Mouse (Mus musculus) erythroblast, embryonic 14.5 days (primary cell): ENCODE results near the gene Cdk14. TPM values are rescaled to one million over a fixed set of nuclear protein-coding genes. Genes with fewer than 3 reads are reported as not detected.

Source experiments
- H3K27me3 ChIP-seq: 2 replicates; pipeline ENCODE4 v1.6.1; 2012; ENCODE audit warnings: inconsistent platforms; ENCODE audit not compliant: control insufficient read depth
- H3K36me3 ChIP-seq: 2 replicates; pipeline ENCODE4 v1.6.1; 2012; ENCODE audit warnings: mild to moderate bottlenecking, inconsistent platforms; ENCODE audit not compliant: control insufficient read depth
- H3K4me1 ChIP-seq: 2 replicates; pipeline ENCODE4 v1.6.1; 2012; ENCODE audit warnings: inconsistent platforms; ENCODE audit not compliant: control insufficient read depth
- H3K4me3 ChIP-seq: replicated peaks from 2 replicates; pipeline ENCODE3; 2012; ENCODE audit warnings: moderate library complexity, mild to moderate bottlenecking, inconsistent platforms
- H3K9me3 ChIP-seq: 2 replicates; pipeline ENCODE4 v1.6.1; 2012; ENCODE audit warnings: low read length, inconsistent platforms, mixed read lengths; ENCODE audit not compliant: control insufficient read depth
- GATA1 ChIP-seq: IDR thresholded peaks from 2 replicates; pipeline ENCODE4 v1.6.1; 2012; ENCODE audit warnings: low read length, inconsistent platforms, mixed read lengths
- TAL1 ChIP-seq: IDR thresholded peaks from 3 replicates; pipeline ENCODE4 v1.6.1; 2012; ENCODE audit warnings: low read length, inconsistent platforms, mixed read lengths
- polyA plus RNA-seq: library from polyadenylated mRNA; stranded (reverse); fragments of >175 nt; gene quantifications from 2 replicates; pipeline ENCODE4 v1.2.3, GENCODE M21; 2012

Cdk14 gene
- polyA plus RNA-seq, 1 experiment, result not detected

DNA sequence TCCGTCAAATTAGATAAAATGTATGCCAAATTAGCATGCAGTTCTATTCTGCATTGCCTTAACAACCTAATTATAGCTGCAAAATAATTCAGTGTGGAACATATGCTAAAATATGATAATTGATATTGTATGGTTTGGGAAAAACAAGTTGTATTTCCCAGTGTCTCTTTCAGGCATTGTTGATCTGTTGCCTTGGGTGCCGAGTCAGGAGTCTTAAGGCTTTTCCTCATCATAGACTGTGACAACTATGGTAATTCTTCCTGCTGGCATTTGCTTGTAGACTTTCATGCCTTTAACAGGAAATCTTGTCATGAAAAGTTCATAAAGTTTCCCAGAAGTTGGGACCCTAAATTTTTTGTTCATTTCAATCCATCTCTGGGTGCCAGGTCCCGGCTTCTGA lies 641.8 kb downstream of the Cdk14 start:
- no peak overlapping the region for H3K4me3 ChIP-seq
- TF ChIP-seq TAL1 (no peak), GATA1 (no peak)
- H3K4me1 ChIP-seq, result no peaks in the 10 kb centered on the region
- H3K9me3 ChIP-seq, result no peaks in the 10 kb centered on the region
- no peaks in the 10 kb centered on the region for H3K36me3 ChIP-seq
- H3K27me3 ChIP-seq, result no peaks in the 10 kb centered on the region

DNA sequence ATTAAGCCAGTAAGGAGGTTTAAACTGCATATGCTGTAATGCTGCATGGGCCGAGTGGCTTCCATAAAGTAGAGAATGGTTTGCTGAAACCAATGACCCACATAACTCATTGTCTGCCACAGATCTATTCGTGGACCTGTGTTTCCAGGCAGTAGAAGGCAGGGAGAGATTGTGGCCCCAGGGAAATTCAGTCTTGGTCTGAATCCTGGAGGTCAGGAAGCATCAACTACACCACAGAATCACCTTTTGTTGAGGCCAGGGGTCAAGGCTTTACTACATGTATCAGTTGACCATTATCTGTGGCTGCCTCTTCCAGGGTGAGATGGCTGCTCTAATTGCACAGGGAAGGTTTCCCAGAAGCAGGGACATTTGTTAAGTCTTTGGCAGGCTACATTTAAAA lies 643.6 kb downstream of the Cdk14 start:
- no peaks in the 10 kb centered on the region for H3K4me1 ChIP-seq

DNA sequence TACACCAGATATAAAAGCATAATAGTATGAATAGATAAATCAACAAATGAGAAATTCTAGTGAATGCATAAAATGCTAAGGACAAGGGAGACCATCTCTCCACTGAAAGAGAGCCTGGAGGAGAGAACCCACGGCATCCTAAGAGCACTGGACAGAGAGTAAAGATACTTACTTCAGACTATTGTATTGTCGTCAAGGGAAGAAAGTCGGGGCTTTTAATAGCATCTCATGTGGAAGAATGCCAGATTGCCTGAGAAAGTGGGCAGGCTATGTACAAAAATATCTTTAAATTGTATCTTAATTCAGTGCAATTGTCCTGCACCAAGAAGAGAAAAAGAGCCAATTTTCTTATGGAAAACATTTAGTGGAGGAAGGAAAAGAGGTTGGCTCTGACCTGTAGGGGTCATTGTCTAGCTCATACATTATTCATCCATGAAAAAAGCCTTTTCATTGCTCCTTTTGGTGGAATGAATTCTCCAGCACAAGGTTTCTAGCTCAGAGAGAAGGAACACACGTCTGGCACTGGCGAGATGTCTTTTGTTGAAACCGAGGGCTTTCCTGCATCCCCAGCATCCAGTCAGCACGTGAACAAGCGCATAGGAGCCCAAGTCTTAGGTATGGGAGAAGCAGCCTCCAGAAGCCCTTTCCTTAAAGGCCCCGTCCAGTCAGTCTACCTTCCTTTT lies 646.9 kb downstream of the Cdk14 start:
- Histone ChIP-seq H3K36me3 (no peaks in the 10 kb centered on the region), H3K9me3 (no peaks in the 10 kb centered on the region), H3K27me3 (no peaks in the 10 kb centered on the region), H3K4me3 (no peak overlapping the region), H3K4me1 (no peaks in the 10 kb centered on the region)
- TF ChIP-seq TAL1, result no peak
- TF ChIP-seq GATA1, result no peak

More for the DNA sequence above, 643.6 kb downstream of the Cdk14 start:
- no peak for TF ChIP-seq TAL1
- TF ChIP-seq GATA1, result no peak
- Histone ChIP-seq H3K27me3 (no peaks in the 10 kb centered on the region), H3K36me3 (no peaks in the 10 kb centered on the region), H3K4me3 (no peak overlapping the region), H3K9me3 (no peaks in the 10 kb centered on the region)

DNA sequence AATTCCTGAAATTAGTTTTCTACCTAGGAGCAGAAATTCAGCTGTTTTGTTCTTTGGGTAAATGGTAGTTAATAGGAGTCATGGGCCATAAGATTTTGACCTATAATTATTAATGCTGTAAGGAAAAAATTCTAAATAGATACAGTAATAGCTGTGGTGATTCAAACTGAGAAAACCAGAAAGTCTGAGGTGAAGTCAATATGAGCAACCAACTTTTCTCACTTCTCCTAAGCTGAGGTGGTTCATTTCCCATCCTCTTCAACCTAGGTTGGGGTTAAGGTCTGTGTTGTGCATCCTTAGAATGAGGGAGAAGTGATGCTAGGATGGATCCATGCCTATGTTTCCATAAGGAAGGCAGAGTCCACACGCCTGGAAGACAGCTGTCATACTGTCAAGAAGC lies 649.5 kb downstream of the Cdk14 start:
- Histone ChIP-seq H3K4me3 (no peak overlapping the region), H3K4me1 (no peaks in the 10 kb centered on the region), H3K9me3 (no peaks in the 10 kb centered on the region), H3K27me3 (no peaks in the 10 kb centered on the region), H3K36me3 (no peaks in the 10 kb centered on the region)
- TF ChIP-seq TAL1 (no peak), GATA1 (no peak)

DNA sequence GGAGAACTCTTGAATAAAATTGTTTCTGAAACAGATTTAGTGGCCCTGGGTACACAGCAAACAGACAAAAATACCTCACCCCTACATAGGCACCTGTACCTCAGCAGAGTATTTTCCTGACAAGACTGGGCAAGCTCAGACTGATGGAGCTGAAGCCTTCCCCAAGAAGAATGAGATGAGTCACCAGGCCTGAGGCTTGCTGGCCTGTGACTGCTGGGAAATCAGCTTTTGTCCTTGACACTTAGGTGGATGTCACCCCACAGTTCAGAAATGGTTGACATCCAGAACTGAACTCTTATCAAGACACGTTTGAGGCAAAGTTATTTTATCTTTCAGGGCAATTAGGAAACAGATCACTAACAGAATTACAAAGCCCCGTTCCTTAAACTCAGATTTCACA lies 652.2 kb downstream of the Cdk14 start:
- Histone ChIP-seq H3K27me3 (no peaks in the 10 kb centered on the region), H3K4me1 (no peaks in the 10 kb centered on the region), H3K9me3 (no peaks in the 10 kb centered on the region), H3K36me3 (no peaks in the 10 kb centered on the region), H3K4me3 (no peak overlapping the region)
- TF ChIP-seq TAL1 (no peak), GATA1 (no peak)

DNA sequence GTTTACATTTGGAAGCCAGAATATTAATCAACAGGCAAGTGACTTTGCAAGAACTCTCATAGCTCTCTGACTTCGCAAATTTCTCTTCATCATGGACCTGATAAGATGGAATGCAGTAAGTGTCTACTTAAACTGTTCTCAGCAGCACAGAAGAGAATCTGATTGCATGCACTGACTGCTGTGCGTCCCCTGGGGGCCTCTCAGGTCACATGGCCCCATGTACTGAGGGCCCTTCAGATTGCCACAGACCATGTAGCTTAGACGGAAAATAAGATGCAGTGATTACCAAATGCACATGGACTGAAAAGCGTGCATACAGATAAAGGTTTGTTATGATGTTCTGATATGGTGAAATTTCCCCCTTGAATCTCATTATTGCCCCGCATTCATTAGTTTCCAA lies 653.4 kb downstream of the Cdk14 start:
- no peaks in the 10 kb centered on the region for H3K27me3 ChIP-seq
- TF ChIP-seq TAL1 (no peak), GATA1 (no peak)
- no peaks in the 10 kb centered on the region for H3K9me3 ChIP-seq
- H3K36me3 ChIP-seq, result no peaks in the 10 kb centered on the region
- no peaks in the 10 kb centered on the region for H3K4me1 ChIP-seq
- no peak overlapping the region for H3K4me3 ChIP-seq

DNA sequence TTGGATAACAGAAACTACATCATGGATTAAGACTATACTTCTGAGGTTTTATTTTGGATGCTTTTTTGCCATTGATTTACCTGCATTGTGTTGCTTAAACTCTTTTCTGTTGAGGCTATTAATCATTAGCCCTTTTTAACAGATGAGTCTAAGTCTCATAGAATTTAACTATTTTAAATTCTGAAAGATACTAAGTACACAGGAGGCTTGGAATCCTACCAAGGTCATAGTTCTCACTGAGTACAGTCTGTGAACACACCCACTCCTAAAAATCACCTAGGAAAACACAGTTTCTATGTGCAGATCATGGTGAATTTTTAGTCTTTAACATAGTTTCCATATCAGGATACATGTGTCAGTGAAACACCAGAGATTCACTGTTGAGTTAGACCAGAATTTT lies 658.2 kb downstream of the Cdk14 start:
- H3K27me3 ChIP-seq, result peaks cover 27% of the 10 kb centered on the region
- no peaks in the 10 kb centered on the region for H3K36me3 ChIP-seq
- TF ChIP-seq TAL1 (no peak), GATA1 (no peak)
- H3K4me1 ChIP-seq, result no peaks in the 10 kb centered on the region
- H3K4me3 ChIP-seq, result no peak overlapping the region
- H3K9me3 ChIP-seq, result no peaks in the 10 kb centered on the region; the same call in 1 of the 2 replicates

DNA sequence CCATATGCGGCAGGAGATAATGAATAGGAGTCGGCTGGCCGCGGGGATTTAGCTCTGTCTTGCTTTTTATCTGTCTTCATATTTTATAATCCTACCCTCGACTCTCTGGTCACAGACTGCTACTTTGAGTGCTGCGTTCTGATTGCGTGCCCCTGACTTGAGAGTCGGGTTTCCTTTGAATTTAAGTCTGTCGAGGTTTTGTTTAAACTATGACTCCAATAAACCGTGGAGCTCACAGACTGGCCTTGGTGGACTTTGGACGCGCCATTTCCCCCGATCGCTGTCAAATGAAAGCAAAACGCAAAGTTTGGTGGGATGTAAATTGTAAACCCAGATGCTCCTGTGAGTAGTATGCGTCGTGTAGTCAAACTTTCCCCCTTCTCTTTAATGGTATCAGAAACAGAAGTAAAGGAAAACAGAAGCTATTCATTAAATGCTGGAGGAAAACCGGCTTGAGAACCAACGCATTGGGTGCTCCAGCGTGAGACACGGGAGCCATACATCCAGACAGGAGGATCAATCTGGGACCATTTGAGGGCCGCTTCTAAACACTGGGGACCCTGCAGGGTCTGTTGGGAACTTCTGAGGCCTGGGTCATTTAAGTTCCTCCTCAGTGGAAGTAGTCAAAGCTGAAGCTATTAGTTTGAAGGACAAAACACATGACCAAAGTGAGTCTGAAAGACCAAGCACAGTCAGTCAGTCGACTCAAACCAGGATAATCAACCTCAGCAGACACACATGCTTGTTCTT lies 661.6 kb downstream of the Cdk14 start:
- H3K36me3 ChIP-seq, result no peaks in the 10 kb centered on the region
- no peaks in the 10 kb centered on the region for H3K4me1 ChIP-seq
- peak overlapping the region; percentile 52 for H3K4me3 ChIP-seq
- H3K27me3 ChIP-seq, result peaks cover 48% of the 10 kb centered on the region
- no peaks in the 10 kb centered on the region; the same call in 1 of the 2 replicates for H3K9me3 ChIP-seq
- TF ChIP-seq TAL1, result no peak
- TF ChIP-seq GATA1, result no peak

DNA sequence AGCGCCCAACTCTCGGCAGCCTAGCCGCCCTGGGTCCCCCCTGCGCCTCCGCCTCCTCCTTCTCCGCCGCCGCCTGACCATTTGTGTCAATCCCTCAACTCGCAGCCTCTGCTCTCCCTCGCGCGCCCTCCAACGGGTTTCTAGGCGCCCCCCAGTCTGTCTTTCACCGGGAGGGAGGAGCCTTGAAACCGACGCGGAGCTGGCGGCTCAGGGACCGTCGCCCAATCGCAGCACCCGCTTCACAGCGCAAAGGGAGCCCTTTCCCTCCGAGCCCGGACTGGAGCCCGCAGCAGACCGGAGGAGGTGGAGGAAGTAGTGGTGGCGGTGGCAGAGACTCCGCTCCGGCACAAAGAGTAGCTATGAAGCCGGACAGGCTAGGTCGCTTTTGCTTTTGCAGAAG lies 662.2 kb downstream of the Cdk14 start, which contains the start of gene Fzd1:
Gene Fzd1, minus strand, starts transcription at position 134 of the 400 bp plus-strand sequence.
- no peaks in the 10 kb centered on the region for H3K36me3 ChIP-seq
- peaks cover 48% of the 10 kb centered on the region for H3K27me3 ChIP-seq
- H3K9me3 ChIP-seq, result no peaks in the 10 kb centered on the region; the same call in 1 of the 2 replicates
- H3K4me1 ChIP-seq, result no peaks in the 10 kb centered on the region
- no peak for TF ChIP-seq GATA1
- no peak for TF ChIP-seq TAL1
- H3K4me3 ChIP-seq, result peak within 1 kb of the TSS; percentile 52
